Mouse (Mus musculus) retina, postnatal 7 days (tissue): ENCODE results near the gene Pdzd3.
"Not testable (repeated sequence)": the region's sequence is repeated elsewhere in the genome, so short reads cannot be mapped to it uniquely, and the experiment has no call there.

ENCODE experiments used
- DNase-seq: peaks from one replicate; pipeline ENCODE4 v3.0.0-alpha.2; 2012; ENCODE audit warnings: low read depth, low spot score

Gene Pdzd3

DNA sequence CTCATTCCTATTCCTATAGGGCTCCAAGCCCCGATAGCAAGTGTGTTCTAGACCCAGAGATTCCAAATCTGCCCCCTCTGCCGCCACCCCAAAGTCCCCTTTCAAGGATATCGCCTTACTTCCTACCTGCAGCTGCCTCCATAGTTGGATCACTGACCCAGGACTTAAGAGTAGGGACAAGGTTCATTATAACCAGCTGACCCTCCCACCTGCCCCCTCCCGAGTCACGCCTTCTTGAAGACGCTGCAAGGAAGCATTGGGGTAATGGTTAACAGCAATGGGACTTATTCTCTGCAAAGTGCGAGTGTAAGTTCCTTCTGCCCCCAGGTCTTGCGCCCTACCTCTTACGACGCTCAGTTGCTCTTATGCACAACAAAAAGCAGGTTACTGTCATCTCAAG is at the start of gene Pdzd3:
TSS of gene Pdzd3 (minus strand) at position 158 of the 400 bp plus-strand sequence.
- DNase-seq = no peak

GRCm38 (mm10) chr9:44300001-44300400 is 48.7 kb upstream of the Pdzd3 start:
- not testable (repeated sequence) for DNase-seq

DNA sequence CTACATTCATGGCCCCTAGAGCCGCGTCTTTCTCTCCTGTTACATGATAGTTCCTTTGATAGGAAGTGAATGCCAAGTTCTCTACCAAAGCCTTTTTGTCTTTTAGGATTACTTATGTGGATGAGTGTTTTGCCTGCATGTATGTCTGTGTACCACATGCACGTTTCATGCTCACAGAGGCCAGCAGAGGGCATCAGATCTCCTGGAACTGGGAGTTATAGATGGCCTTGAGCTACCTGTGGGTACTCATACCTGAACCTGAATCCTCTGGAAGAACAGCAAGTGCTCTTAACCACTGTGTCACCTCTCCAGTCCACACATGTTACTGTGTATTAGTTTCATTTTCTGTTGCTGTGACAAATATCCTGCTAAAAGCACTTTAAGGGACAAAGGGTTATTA is 41.2 kb upstream of the Pdzd3 start:
- no peak for DNase-seq

GRCm38 (mm10) chr9:44288959-44289291 is 37.7 kb upstream of the Pdzd3 start:
- DNase-seq = no peak

DNA sequence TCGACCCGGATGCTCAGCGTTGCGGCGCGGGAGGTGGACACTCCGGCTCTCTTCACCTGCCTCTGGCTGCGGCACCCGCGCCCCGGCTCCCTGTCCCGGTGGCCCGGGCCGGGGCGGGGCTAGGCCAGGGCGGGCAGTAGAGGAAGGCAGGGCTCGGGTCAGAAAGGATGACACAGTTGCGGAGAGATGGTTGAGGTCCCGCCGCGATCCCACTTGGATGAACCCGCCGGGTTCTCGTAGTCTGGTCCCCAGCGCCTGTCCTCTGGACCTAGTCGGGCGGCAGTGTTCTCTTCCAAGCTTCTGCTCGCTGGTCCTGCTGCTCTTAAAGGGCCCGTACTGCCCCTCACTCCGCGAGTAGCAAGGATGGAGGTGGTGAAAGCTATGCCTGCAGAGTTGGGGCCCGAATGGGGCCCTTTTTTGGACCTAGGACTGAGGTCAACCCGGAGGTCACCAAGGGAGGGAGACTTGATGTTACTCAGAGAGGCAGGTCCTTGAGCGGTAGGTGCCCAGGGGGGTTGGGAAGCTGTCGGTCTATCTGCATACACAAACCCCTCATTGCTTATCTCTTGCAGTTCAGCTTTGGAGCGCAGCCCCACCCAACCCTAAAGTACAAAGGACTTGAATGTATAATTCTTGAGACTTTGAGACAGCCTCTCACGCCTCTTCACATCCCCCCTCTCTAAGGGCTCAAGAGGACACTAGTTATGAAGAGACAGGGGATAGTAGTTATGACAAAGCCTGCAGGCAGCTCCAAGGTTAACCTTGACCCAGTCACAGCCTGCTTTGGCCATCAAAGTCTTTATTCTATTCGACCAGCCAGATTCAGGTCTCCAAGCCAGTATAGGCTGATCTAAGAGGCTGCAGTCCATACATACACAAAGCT is 37.0 kb upstream of the Pdzd3 start, which contains the start of gene Abcg4:
TSS of gene Abcg4 (minus strand) at position 540 of the 883 bp plus-strand sequence.
- DNase-seq = no peak

DNA sequence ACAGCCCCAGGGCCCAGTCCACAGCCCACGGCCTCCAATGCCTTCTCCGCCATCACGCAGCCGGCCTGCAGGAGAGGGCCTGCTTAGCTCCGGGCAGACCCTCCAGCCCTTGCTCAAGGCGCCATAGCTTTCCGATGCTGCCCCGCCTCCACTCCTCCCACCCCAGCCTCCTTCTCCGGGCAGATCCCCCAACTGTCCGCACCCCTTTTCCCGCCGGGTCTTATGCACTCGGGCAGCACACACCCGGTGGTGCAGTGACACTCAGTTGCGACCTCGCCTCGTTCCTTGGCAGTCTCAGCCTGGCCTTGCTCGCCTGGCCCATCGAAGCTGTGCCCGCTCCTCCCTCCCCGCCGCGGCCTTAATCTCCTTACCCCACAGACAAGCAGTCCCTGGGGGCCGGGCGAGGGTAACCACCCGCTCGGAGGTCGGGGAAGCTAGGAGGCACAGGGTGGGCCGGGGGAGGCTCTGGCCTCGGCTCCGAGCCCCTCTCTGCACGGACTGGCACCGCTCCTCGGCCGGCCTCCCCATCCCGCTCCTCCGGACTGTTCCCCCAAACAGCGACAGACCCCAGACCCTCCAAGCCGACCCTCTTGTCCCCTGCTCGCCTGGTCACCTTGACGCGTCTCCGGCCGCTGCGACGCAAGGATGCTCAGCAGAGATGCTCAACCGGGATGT is 36.3 kb upstream of the Pdzd3 start:
- DNase-seq = peak; percentile 60

- DNase-seq = no peak
Observed at GRCm38 (mm10) chr9:44287003-44287400, 35.7 kb upstream of the Pdzd3 start.

DNA sequence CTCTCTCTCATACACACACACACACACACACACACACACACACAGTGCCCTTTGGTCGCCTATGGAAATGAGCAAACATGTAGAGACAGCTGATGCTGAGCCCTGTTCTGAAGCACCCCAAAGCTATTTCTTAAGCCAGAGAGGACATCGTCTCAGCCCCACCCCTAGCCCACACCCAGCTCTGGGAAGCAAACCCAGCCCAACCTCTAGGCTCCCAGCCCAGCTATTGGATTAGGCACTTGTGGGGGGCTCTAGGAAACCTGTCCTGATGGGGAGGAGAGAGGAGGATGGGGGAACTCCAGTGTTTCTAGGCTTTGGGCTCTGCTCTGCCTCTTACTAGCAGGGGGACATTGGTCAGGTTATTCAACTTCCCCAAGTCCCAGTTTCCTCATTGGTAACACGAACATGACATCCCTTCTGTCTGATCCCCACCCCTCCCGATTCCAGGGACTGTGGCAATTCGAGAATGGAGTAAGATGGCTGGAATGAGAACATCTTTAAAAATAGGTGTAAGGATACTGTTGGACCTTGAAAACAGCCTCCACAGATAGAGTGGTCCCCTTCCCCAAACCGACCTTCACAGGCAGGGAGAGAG is 35.1 kb upstream of the Pdzd3 start:
- DNase-seq = no peak

DNA sequence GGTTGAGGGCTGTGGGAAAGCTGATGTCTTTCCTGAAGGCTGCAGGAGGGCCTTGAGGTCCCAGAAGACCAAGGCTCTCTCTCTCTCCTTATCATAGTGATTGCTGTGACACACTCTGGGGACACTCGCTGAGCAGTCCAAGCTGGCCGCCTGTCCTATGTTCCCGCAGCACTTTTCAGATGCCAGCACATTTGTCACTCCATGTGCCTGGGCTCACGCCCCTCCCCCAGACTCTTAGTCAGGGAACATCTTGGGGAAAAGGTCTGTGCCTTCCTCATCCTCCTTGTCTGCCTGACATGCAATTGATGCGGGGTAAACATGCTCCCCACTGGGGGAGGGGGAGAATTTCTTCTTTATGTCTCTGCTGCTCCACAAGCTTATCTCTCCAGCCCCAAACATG is 31.9 kb upstream of the Pdzd3 start:
- DNase-seq = no peak

- no peak for DNase-seq
Observed at GRCm38 (mm10) chr9:44269973-44270372, 18.7 kb upstream of the Pdzd3 start.

DNA sequence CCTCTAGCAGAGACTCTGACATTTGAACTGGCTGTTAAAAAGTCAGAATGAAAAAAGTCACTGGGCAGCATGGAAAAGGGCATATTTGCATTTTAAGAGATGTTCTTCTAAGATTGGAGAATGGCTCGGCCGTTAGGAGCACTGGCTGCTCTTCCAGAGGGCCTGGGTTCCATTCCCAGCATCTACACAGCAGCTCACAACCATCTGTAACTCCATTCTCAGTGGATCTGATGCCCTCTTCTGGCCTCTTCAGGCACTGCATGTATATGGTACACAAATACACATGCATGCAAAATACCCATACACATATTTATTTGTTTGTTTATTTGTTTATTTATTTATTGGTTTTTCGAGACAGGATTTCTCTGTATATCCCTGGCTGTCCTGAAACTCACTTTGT is 17.8 kb upstream of the Pdzd3 start:
- no peak for DNase-seq

DNA sequence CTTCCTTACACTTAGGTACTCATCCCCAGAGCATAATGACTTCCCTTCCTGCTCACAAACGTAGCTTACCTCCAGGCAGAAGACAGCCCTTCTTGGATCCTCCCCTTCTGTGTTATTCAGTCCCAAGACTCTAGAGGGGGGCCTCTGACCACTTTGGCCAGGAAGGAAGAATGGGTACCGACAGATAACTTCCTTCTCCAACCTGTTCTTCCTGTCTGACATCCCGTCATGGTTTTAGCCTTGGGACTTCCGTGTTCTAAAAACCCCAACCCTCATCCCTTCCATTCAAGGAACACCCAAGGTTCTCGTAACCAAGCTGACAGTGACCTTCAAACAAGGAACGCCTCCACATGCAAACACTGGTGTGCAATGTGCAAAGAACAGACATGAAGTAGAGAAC is 17.2 kb upstream of the Pdzd3 start, which contains the start of gene Nlrx1:
TSS of gene Nlrx1 (minus strand) at position 168 of the 400 bp plus-strand sequence.
- DNase-seq = no peak

GRCm38 (mm10) chr9:44268027-44268360 is 16.7 kb upstream of the Pdzd3 start:
- DNase-seq = peak; percentile 67

- no peak for DNase-seq
Observed at GRCm38 (mm10) chr9:44267319-44268026, 16.2 kb upstream of the Pdzd3 start.

GRCm38 (mm10) chr9:44266478-44267226 is 15.4 kb upstream of the Pdzd3 start:
- DNase-seq = no peak

GRCm38 (mm10) chr9:44261388-44261787 is 10.1 kb upstream of the Pdzd3 start:
- DNase-seq = no peak

DNA sequence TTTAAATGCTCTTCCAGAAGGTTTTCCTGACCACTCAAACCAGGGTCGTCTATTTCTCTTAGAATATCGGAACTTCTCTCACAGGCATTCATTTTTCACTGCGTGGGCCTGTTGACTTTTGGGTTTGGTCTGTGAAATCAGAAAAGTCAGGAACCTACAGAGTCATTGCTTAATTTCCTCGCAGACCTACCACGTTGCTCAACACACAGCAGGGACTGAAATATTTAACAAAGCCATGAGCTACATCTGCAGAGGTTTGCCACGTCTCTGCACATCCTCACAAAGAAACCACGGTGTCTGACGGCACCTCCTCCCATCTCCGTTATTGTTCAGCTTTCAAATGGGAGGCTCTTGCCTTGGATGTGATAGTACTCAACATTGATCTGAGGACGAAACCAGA is 7.7 kb upstream of the Pdzd3 start:
- DNase-seq = no peak

DNA sequence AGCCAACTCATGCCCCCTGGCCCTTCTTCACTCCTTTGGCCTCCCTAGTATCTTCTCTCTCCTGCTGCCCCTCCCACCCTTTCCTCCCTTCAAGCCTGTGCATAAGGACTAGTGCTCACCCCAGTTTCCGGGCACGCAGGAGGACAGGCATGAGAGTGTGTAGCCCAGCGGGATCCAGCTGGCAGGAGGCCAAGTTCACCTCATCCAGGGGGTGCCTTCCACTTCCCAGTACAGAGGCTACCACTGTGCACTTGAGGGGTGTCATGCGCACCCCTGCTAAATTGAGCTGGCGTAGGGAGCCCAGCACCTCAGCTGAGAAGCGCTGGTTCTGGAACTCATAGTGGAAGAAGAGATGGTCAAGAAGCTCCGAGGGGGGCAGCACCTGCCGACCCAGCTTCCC is 4.9 kb upstream of the Pdzd3 start:
- no peak for DNase-seq

DNA sequence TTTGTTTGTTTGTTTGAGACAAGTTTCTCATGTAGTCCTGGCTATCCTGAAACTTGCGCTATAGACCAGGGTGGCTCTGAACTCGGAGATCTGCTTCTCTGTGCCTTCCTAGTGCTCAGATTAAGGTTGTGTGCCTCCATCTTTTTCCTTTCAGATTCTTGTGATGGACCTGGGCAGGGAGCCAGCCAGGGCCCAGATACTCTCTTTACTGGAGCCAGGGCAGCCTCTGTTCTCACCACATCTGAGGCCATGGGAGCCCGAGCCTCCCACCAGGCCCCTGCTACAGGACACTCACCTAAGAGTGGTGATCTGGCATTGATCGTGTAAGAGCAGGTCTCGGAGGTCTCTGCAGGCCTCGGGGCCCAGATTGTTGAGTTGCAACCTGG is 3.9 kb upstream of the Pdzd3 start:
- no peak for DNase-seq

- DNase-seq = no peak
Observed at GRCm38 (mm10) chr9:44254508-44255135, 3.4 kb upstream of the Pdzd3 start.

- DNase-seq = no peak
Observed at GRCm38 (mm10) chr9:44253441-44253840, 2.2 kb upstream of the Pdzd3 start.
